Mouse (Mus musculus): ENCODE data around the gene Zfp668.

DNA sequence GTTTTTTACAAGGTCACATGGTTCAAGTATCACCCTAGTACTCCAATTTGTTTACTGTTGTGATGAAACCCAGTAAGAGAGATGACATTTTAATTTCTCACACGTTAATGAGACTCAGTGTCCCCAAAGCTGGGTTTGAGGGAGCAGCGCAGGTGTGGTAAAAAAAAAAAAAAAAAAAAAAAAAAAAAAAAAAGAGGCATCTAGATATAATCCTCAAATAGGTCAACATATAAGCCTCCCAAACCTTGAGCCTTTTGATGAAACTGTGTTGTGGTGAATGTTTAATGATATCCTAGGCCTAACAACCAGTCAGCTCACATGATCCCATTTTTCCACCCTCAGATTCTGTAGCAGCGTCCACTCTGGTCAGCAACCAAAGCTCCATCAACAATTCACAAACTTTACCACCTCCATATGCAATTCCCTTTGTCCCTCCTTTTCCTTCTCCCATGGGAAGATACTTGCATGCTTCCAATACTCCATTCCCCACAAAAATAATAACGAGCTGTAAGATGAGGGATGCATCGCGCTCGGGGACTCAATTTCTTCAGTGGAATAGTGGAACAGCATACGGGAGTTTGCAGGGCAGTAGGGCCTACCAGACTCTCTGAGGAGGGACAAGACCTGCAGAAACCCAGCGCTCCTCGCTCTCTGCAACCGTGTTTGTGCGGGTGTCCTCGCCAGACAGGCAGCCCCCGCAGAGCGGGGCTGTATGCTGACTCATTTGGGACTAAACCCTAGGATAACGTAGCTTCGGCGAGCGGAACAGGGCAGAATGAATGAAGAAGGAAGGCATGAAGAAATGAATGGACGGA lies 1.6 kb downstream of the Zfp668 start:
- TF ChIP-seq CTCF (IDR thresholded peaks at IDR 0.05; ENCODE audit: extremely low read depth, insufficient read depth, low read length) (no peak), POLR2A (IDR thresholded peaks at IDR 0.05; ENCODE audit: extremely low read depth, insufficient read depth, low read length) (no peak)

Data from cortical plate, adult 2 months (tissue).